In genomic region chr9:71179964-71180700, GRCm38 (mm10) we compare ENCODE assay signal across 12 mouse cellular contexts. TPM values are rescaled to one million over a fixed set of nuclear protein-coding genes. Genes with fewer than 3 reads are reported as not detected.
DNase-seq lines count a peak whose midpoint lies in the region; TF ChIP-seq lines count a peak whose summit lies in the region.
"Had no signal": no experiment of that assay in that cellular context is flagged by ENCODE, and none has a peak within 500 bp of the region (broad histone marks: within the 10 kb centered on the region; RNA-seq: fewer than 3 reads in every experiment).

No protein-coding gene starts in this region.

- H3K27me3 ChIP-seq in liver, adult 2 months (ENCODE audit: control insufficient read depth, insufficient read depth, low read length): no peaks in the 10 kb centered on the region
- H3K27me3 ChIP-seq: CH12.LX had no signal

- 51% methylated on average over 8 of the region's 8 CpGs for WGBS in liver, adult 2 months

- TF ChIP-seq POLR2A in liver, adult 2 months (IDR thresholded peaks at IDR 0.05; ENCODE audit: extremely low read depth, insufficient read depth, low read length): no peak
- no peak for TF ChIP-seq POLR2A in brain, embryonic 14.5 days (IDR thresholded peaks at IDR 0.05; ENCODE audit: borderline replicate concordance, extremely low read depth, insufficient read depth, insufficient read length, poor library complexity, severe bottlenecking)

- no peak overlapping the region for H3K9ac ChIP-seq in liver, adult 2 months (ENCODE audit: low read depth, low read length)

- H3K36me3 ChIP-seq in liver, adult 2 months (ENCODE audit: control insufficient read depth, insufficient read depth, low read length): no peaks in the 10 kb centered on the region

- no peaks in the 10 kb centered on the region for H3K79me2 ChIP-seq in liver, adult 2 months (ENCODE audit: control insufficient read depth, insufficient read depth, low read length)

- H3K27ac ChIP-seq in liver, adult 2 months (replicated peaks; ENCODE audit: insufficient read depth, low read depth, low read length): no peak overlapping the region

- H3K4me3 ChIP-seq in liver, adult 2 months (ENCODE audit: insufficient read depth, low read depth, low read length): no peak overlapping the region

- DNase-seq in heart, adult 11 months: peak; percentile 44
- no peak for DNase-seq in heart, adult 18-20 months
- DNase-seq in liver, adult 2 months (ENCODE audit: extremely low read depth, low read depth, low spot score): peak; percentile 54
- DNase-seq in liver (no peak), 416B (ENCODE audit: low read depth) (peak; percentile 67)
- peak; percentile 59 for DNase-seq in brain, embryonic 14.5 days (ENCODE audit: low read depth)
- DNase-seq in spleen, postnatal 36 days (ENCODE audit: low spot score in 2 of 2): no peak
- DNase-seq in cerebellum, postnatal 25 days: no peak
- DNase-seq: cerebellum, adult 8-10 months; gastrocnemius, postnatal 36 days; right cerebral cortex, adult 18-20 months had no signal

- peaks cover 9% of the 10 kb centered on the region for H3K4me1 ChIP-seq in liver, adult 2 months (ENCODE audit: control insufficient read depth, insufficient read depth, low read length)

- peak; percentile 41 for TF ChIP-seq CTCF in liver, adult 2 months (IDR thresholded peaks at IDR 0.05; ENCODE audit: low read depth, low read length)
- no peak for TF ChIP-seq CTCF in brain, embryonic 14.5 days (IDR thresholded peaks at IDR 0.05; ENCODE audit: borderline replicate concordance, extremely low read depth, insufficient read depth, insufficient read length)

RNA-seq across cellular contexts. Expression of gene Aqp9, which starts 11.7 kb away (rescaled TPM):
- total RNA-seq in heart, adult 18-20 months (2021): under 1 TPM; 0.15 to 0.17 TPM
- 254 and 300 TPM in 2 replicates for total RNA-seq in liver, adult 2 months (2014; rRNA removed)
- polyA plus RNA-seq in liver, adult 2 months (2012; rRNA removed): 110 and 114 TPM in 2 replicates
- 0.34 and 0.36 TPM in 2 replicates for polyA plus RNA-seq in brain, embryonic 14.5 days (2012; rRNA removed)

RNA-seq across cellular contexts. Expression of gene Aldh1a2, which starts 35.5 kb away (rescaled TPM):
- total RNA-seq in heart, adult 18-20 months (2021): 1 to 10 TPM; 6.0 to 8.2 TPM
- 0.34 and 0.46 TPM in 2 replicates for total RNA-seq in liver, adult 2 months (2014; rRNA removed)
- 0.09 and 0.16 TPM in 2 replicates for polyA plus RNA-seq in liver, adult 2 months (2012; rRNA removed)
- 7.4 and 11.6 TPM in 2 replicates for polyA plus RNA-seq in brain, embryonic 14.5 days (2012; rRNA removed)

Comparison
In these comparisons a context has a peak if more than half of its experiments do, and no peak if none do; other contexts are left out.
1. DNase-seq: peak in heart, adult 11 months (single experiment), liver, adult 2 months (single experiment), 416B (single experiment) and brain, embryonic 14.5 days (single experiment); none in heart, adult 18-20 months (0 of 2), liver (single experiment), spleen, postnatal 36 days (0 of 2) and cerebellum, postnatal 25 days (0 of 2).
2. RNA of gene Aqp9, which starts 11.7 kb away (total RNA-seq): 254 to 300 TPM in liver, adult 2 months; 0.15 to 0.17 TPM in heart, adult 18-20 months; every median in the first group is over 100 times any median in the second.